Mouse (Mus musculus): Measurements from ENCODE around the gene Mok.

Mok gene

DNA sequence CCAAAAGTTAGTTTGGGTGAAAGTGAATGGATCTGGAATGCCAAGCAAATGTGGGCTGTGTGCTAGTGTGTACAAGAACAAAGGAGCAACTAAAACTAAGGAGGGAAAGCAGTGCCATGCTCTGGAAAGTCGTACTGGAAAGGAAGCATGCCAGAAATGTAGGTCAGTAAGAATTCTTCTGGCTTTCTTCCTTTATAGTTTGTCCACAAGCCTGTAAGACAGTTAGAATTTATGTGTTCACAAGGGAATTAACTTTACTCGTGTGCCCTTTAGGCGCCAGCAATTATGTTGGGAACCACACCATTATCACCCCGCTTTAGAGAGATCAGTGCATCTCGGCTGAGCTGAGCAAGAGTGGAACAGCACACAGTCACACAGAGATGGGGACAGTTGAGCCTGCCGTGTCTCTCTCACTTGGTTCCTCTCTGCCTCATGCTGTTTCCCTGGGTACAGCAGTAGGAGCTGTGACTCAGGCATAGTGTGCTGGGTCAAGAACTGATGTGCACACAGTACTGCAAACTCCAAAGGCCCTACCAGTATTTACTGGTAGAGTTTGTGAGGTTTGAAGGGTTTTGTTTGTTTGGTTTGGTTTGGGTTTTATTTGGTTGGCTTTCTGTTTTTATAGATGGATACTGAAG, 71.0 kb downstream of the Mok start:
- DNase-seq (ENCODE audit: low spot score) = no peak

DNA sequence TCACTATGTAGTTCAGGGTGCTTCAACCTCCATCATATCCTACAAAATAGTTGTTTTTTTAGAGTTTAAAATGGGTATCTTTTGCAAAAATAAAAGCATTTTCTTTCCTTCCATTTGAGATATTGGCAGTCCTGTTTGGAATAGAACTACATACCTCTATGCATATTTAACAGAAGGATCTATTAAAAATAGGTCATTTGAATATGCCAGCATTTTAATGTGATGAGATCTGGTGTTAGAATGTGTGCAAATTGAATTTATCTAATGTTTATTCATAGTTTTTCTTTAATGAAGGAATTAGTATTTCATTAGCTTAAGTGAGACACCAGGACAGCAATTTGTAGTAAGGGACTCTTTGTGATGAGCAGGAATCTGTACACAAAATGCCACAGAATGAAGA, 72.2 kb downstream of the Mok start:
- no peak for DNase-seq (ENCODE audit: low spot score)

DNA sequence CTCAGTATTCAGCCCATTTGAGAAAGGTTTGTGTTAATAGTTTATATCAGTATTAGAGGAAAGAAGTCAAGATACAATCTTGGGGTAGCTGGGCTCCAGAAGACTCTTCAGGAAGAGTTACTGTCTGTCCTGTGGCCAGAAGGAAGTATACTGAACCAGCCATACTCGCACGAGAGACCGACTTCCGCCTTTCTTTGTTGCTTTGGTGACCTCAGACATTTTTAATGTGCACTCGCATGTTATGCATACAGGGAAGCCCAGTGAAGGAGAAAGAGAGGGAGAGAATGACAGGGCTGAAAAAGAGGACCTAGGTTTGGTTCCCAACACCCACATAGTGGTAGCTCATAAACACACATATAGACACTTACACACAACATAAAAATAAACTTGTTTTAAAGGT, 76.2 kb downstream of the Mok start:
- DNase-seq (ENCODE audit: low spot score) = no peak

DNA sequence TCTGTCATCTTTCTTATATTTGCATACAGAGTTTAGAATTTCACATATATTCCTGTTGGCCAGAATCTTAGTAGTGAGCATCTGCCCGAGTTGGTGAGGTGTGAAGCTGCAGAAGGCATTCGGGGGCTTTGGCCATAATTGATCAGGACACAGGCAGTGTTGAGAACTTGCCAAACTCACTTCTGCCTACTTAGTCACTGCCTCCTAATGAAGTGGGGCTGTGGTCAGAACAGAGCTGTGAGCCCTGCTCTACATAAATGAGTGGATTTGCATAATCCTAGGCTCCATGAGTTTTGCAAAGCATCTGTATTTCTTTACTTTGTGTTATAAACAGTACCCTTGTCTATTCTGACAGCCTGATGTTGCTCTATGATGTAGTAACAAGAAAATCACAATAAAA, 78.4 kb downstream of the Mok start:
- DNase-seq (ENCODE audit: low spot score) = no peak

DNA sequence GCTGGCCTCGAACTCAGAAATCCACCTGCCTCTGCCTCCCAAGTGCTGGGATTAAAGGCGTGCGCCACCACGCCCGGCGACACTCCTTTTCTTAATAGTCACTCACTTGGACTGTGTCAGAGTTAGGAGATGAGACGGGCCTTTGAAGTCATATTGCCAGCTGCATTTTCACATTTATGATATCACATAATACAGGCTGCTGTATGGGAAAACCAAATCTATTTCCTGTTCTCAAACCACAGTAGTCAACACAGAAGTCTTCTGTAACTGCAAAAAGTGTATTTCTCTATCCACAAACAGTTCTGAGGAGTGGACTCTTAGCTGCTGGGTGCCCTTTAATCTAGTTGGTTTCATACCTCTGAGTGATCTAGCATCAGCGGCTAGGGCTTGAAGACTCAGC, 81.8 kb downstream of the Mok start:
- DNase-seq (ENCODE audit: low spot score) = no peak

All from c-Kit-positive CD71-positive TER-119-positive erythroid progenitor cells, embryonic 14.5 days (primary cell).